Mouse (Mus musculus): ENCODE results near the gene Actl10. TPM values are rescaled to one million over a fixed set of nuclear protein-coding genes. Genes with fewer than 3 reads are reported as not detected.
A peak's percentile ranks its signal among the peaks of the same experiment; 100 is the strongest.

Gene Actl10
- polyA plus RNA-seq, 1 experiment from 2014 or later = 0.62 TPM

DNA sequence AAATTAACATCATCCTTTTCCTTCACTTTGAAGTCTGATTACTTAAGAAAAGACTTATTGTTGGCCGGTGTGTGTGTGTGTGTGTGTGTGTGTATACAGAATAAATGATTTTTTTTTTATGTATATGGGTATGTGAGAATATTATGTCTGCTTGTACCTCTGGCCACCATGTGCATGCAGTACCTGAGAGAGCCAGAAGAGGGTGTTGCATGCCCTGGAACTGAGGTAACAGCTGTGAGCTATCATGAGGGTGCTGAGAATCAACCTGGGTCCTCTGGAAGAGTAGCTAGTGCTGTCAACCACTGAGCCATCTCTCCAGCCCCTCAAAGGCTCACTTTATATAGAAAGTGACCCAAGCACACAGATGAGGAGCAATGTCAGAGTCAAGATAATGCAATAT lies 29.8 kb downstream of the Actl10 start:
- H3K27me3 ChIP-seq (ENCODE audit: control insufficient read depth, insufficient read depth, low read length) = no peaks in the 10 kb centered on the region
- no peak overlapping the region for H3K27ac ChIP-seq (ENCODE audit: low read depth, low read length)
- H3K9me3 ChIP-seq (ENCODE audit: control insufficient read depth, low read length) = no peaks in the 10 kb centered on the region
- ATAC-seq (ENCODE audit: low read depth) = no peak
- H3K4me2 ChIP-seq (ENCODE audit: low read depth, low read length) = no peak overlapping the region
- no peaks in the 10 kb centered on the region for H3K36me3 ChIP-seq (ENCODE audit: control insufficient read depth, insufficient read depth, low read length)
- H3K4me1 ChIP-seq (ENCODE audit: control insufficient read depth, insufficient read depth, low read length) = 0 out of 2 replicates have a peak, but pooled peaks cover 8% of the 10 kb centered on the region
- WGBS = 93% methylated on average over 1 of the region's 1 CpGs
- H3K4me3 ChIP-seq (ENCODE audit: low read depth, low read length) = no peak overlapping the region
- H3K9ac ChIP-seq (replicated peaks; ENCODE audit: low read depth, low read length) = no peak overlapping the region

DNA sequence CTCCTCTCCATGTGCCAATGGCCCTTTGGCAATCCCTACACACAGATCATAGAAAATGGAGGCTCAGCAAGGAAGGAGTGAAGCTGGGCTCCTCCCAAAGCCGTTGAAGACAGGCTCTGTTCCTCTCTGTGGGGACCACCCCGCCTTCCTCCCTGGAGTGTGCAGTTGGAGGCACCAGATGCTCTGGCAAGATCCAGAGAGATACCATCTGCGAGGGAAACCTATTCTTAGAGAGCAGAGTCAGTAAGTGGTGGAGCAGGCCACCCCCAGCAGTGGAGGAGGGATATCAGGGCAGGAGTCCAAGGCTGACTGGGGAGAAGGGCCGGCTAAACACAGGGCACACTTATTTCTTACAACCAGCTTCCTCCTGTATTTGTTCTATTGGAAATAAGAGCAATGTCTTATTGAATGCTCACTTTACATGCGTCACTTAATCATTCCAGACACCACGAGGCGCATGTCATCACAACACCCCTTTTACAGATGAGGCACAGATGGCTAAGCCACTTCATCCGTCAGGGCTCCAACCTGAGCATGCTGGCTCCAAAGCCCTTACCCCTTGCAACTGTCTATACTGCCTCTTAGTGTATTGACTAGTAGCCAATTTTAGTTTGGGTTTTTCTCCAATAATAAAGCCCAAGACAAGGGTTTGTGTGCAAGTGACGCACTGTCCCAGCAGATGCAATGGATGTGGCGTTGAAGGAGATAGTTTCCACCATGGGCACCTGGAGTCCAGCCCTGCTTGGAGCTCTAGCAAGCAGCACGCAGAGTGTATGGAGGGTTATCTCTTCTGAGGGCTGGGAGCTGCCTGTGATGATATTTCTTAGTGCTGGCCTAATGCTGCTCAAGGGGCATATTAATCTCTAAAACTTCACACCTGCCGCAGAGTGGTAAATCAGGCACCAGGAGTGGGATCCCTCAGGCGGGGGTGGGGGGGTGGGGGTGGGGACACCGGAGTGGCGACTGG lies 32.6 kb downstream of the Actl10 start:
- Histone ChIP-seq H3K9me3 (ENCODE audit: control insufficient read depth, low read length) (no peaks in the 10 kb centered on the region), H3K4me1 (ENCODE audit: control insufficient read depth, insufficient read depth, low read length) (0 out of 2 replicates have a peak, but pooled peaks cover 4% of the 10 kb centered on the region), H3K4me2 (ENCODE audit: low read depth, low read length) (no peak overlapping the region), H3K27ac (ENCODE audit: low read depth, low read length) (0 out of 2 replicates have a peak overlapping the region, but pooled peaks have one; percentile 16), H3K36me3 (ENCODE audit: control insufficient read depth, insufficient read depth, low read length) (0 out of 2 replicates have a peak, but pooled peaks cover 5% of the 10 kb centered on the region), H3K9ac (replicated peaks; ENCODE audit: low read depth, low read length) (no peak overlapping the region), H3K27me3 (ENCODE audit: control insufficient read depth, insufficient read depth, low read length) (no peaks in the 10 kb centered on the region), H3K4me3 (ENCODE audit: low read depth, low read length) (no peak overlapping the region)
- peak; percentile 82 for ATAC-seq (ENCODE audit: low read depth)
- 39% methylated on average over 15 of the region's 15 CpGs for WGBS

DNA sequence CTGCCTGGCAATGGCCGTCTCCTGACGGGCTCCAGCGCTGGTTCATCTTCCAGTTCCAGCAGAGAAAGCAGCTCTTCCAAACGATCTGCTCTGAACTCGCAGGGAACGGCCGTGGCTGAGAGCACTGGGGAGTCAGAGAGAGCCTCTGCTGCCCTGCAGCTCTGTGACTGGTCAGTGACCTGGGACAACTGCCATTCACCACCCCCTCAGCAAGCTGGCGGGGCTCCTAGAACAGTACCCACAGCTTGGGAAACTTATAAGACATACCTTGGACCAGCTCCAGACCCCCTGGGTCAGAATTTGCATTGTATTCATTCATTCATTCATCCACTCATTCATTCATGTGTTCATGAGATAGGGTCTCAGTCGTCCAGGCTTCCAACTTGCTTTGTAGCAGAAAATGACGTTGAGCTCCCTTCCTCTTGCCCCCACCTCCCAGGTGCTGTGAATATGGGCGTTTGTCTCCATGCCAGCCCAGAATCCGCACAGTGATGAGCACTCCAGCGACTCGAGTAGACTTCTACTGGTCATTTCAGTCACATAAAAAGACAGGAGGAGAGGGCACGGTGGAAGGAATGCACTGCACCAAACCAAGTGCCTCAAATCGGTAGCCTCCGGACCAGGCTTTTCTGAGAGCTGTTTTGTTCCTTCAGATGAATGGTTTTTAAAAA lies 33.5 kb downstream of the Actl10 start:
- H3K4me1 ChIP-seq (ENCODE audit: control insufficient read depth, insufficient read depth, low read length) = 0 out of 2 replicates have a peak, but pooled peaks cover 4% of the 10 kb centered on the region
- H3K27me3 ChIP-seq (ENCODE audit: control insufficient read depth, insufficient read depth, low read length) = no peaks in the 10 kb centered on the region
- no peaks in the 10 kb centered on the region for H3K9me3 ChIP-seq (ENCODE audit: control insufficient read depth, low read length)
- H3K4me3 ChIP-seq (ENCODE audit: low read depth, low read length) = no peak overlapping the region
- peak; percentile 8; the same call in 1 of the 2 replicates for ATAC-seq (ENCODE audit: low read depth)
- H3K36me3 ChIP-seq (ENCODE audit: control insufficient read depth, insufficient read depth, low read length) = 0 out of 2 replicates have a peak, but pooled peaks cover 5% of the 10 kb centered on the region
- no peak overlapping the region for H3K27ac ChIP-seq (ENCODE audit: low read depth, low read length)
- WGBS = 50% methylated on average over 17 of the region's 17 CpGs
- no peak overlapping the region for H3K4me2 ChIP-seq (ENCODE audit: low read depth, low read length)
- H3K9ac ChIP-seq (replicated peaks; ENCODE audit: low read depth, low read length) = no peak overlapping the region

DNA sequence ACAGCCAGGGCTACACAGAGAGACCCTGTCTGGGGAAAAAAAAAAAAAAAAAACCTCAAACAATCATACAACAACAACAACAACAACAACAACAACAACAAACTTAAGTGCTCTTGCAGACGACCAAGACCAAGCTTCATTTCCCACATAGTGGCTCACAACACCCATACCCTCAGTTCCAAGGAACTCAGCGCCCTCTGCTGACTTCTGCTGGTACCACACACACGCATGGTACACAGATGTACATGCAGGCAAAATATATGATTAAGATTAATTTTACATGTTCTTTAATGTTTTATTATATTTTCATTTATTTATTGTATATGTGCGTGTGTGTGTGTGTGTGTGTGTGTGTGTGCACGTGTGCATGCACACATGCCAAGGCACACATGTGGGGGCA lies 34.8 kb downstream of the Actl10 start:
- no peak overlapping the region for H3K27ac ChIP-seq (ENCODE audit: low read depth, low read length)
- no peak overlapping the region for H3K4me2 ChIP-seq (ENCODE audit: low read depth, low read length)
- H3K27me3 ChIP-seq (ENCODE audit: control insufficient read depth, insufficient read depth, low read length) = no peaks in the 10 kb centered on the region
- H3K9ac ChIP-seq (replicated peaks; ENCODE audit: low read depth, low read length) = no peak overlapping the region
- WGBS = 75% methylated on average over 5 of the region's 5 CpGs
- H3K4me3 ChIP-seq (ENCODE audit: low read depth, low read length) = no peak overlapping the region
- H3K9me3 ChIP-seq (ENCODE audit: control insufficient read depth, low read length) = no peaks in the 10 kb centered on the region
- 0 out of 2 replicates have a peak, but pooled peaks cover 5% of the 10 kb centered on the region for H3K36me3 ChIP-seq (ENCODE audit: control insufficient read depth, insufficient read depth, low read length)
- H3K4me1 ChIP-seq (ENCODE audit: control insufficient read depth, insufficient read depth, low read length) = 0 out of 2 replicates have a peak, but pooled peaks cover 4% of the 10 kb centered on the region
- no peak for ATAC-seq (ENCODE audit: low read depth)

DNA sequence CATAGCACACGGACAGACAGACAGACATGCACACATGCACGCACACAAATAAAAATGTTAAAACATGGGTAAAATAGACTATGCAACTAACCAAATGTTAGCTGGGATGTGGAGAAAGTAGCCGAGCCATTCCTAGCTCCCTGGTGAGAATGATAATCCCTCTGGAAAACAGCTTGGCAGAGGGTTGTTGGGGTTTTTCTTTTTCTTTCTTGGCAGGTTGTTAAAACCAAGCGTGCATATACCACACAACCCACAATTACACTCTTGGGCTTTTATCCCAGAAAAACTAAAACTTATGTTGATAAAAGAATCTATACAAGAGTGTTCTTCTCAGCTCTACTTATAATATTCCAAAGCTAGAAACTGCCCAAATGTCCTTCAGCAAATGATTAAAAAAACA lies 37.5 kb downstream of the Actl10 start:
- H3K4me1 ChIP-seq (ENCODE audit: control insufficient read depth, insufficient read depth, low read length) = 0 out of 2 replicates have a peak, but pooled peaks cover 4% of the 10 kb centered on the region
- H3K27ac ChIP-seq (ENCODE audit: low read depth, low read length) = no peak overlapping the region
- 0 out of 2 replicates have a peak, but pooled peaks cover 5% of the 10 kb centered on the region for H3K36me3 ChIP-seq (ENCODE audit: control insufficient read depth, insufficient read depth, low read length)
- H3K9me3 ChIP-seq (ENCODE audit: control insufficient read depth, low read length) = no peaks in the 10 kb centered on the region
- no peaks in the 10 kb centered on the region for H3K27me3 ChIP-seq (ENCODE audit: control insufficient read depth, insufficient read depth, low read length)
- H3K4me2 ChIP-seq (ENCODE audit: low read depth, low read length) = no peak overlapping the region
- H3K9ac ChIP-seq (replicated peaks; ENCODE audit: low read depth, low read length) = no peak overlapping the region
- ATAC-seq (ENCODE audit: low read depth) = no peak
- H3K4me3 ChIP-seq (ENCODE audit: low read depth, low read length) = no peak overlapping the region
- WGBS = 78% methylated on average over 4 of the region's 4 CpGs

DNA sequence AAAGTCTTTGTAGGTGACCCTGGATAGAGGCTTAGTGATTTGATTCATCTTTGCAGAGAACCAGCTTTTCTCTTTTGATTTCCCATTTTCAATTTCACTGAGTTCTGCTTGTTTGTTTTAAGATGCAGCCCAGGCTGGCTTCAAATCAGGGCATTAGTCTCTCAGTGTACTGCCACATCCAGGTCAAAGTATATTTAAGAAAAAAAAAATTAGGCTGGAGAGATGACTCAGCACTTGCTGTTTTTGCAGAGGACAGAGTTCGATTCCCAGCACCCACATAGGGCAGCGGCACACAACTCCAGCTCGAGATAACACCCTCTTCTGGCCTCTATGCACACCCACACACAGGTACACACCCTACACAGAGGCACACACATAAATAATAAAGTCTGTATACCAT lies 39.7 kb downstream of the Actl10 start:
- ATAC-seq (ENCODE audit: low read depth) = no peak
- H3K9me3 ChIP-seq (ENCODE audit: control insufficient read depth, low read length) = no peaks in the 10 kb centered on the region

DNA sequence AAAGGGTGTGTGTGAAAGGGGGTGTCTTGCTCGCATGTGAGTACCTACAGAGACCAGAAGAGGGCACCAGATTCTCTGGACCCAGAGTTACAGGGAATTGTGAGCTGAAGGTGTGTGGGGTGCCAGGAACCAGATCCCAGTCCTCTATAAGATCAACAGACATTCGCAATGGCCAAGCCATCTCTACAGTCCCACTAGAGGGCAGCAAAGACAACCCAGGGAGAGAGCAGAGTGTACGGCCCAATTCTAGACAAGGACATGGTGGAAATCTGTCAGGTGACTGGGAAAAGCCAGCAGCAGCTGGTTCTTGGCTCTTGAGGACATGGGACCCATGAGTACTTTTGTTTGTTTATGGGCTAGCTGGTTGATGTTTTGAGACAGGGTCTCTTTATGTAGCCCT lies 41.4 kb downstream of the Actl10 start:
- ATAC-seq (ENCODE audit: low read depth) = no peak
- WGBS = 64% methylated on average over 3 of the region's 3 CpGs
- H3K4me1 ChIP-seq (ENCODE audit: control insufficient read depth, insufficient read depth, low read length) = no peaks in the 10 kb centered on the region
- no peaks in the 10 kb centered on the region for H3K36me3 ChIP-seq (ENCODE audit: control insufficient read depth, insufficient read depth, low read length)
- no peaks in the 10 kb centered on the region for H3K9me3 ChIP-seq (ENCODE audit: control insufficient read depth, low read length)
- H3K27me3 ChIP-seq (ENCODE audit: control insufficient read depth, insufficient read depth, low read length) = no peaks in the 10 kb centered on the region
- no peak overlapping the region for H3K4me2 ChIP-seq (ENCODE audit: low read depth, low read length)
- no peak overlapping the region for H3K27ac ChIP-seq (ENCODE audit: low read depth, low read length)
- H3K4me3 ChIP-seq (ENCODE audit: low read depth, low read length) = no peak overlapping the region
- no peak overlapping the region for H3K9ac ChIP-seq (replicated peaks; ENCODE audit: low read depth, low read length)

More for the DNA sequence above, 39.7 kb downstream of the Actl10 start:
- WGBS = 94% methylated on average over 3 of the region's 3 CpGs
- H3K27me3 ChIP-seq (ENCODE audit: control insufficient read depth, insufficient read depth, low read length) = no peaks in the 10 kb centered on the region
- H3K4me3 ChIP-seq (ENCODE audit: low read depth, low read length) = no peak overlapping the region
- H3K36me3 ChIP-seq (ENCODE audit: control insufficient read depth, insufficient read depth, low read length) = 0 out of 2 replicates have a peak, but pooled peaks cover 5% of the 10 kb centered on the region
- no peaks in the 10 kb centered on the region for H3K4me1 ChIP-seq (ENCODE audit: control insufficient read depth, insufficient read depth, low read length)
- no peak overlapping the region for H3K4me2 ChIP-seq (ENCODE audit: low read depth, low read length)
- no peak overlapping the region for H3K27ac ChIP-seq (ENCODE audit: low read depth, low read length)
- no peak overlapping the region for H3K9ac ChIP-seq (replicated peaks; ENCODE audit: low read depth, low read length)

DNA sequence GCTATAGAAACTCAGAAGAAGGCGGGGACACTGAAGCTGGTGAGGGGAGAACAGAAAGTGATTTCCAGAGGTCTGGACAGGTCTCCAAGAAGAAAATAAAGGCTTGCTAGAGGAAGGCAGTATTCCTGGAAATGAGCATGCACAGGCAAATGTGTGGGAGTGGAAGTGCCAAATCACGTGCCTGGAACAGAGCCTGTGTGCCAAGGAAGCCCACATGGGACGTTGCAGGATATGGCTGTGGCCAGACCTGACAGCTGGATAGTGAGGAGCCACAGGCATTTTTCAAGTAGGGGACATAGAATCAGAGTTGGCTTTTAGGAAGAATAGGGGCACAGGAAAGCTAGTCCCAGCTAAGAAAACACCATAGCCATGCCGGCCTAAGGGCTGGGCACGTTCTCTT lies 44.2 kb downstream of the Actl10 start:
- H3K4me3 ChIP-seq (ENCODE audit: low read depth, low read length) = no peak overlapping the region
- no peaks in the 10 kb centered on the region for H3K27me3 ChIP-seq (ENCODE audit: control insufficient read depth, insufficient read depth, low read length)
- H3K4me2 ChIP-seq (ENCODE audit: low read depth, low read length) = no peak overlapping the region
- H3K9me3 ChIP-seq (ENCODE audit: control insufficient read depth, low read length) = no peaks in the 10 kb centered on the region
- no peak overlapping the region for H3K27ac ChIP-seq (ENCODE audit: low read depth, low read length)
- H3K9ac ChIP-seq (replicated peaks; ENCODE audit: low read depth, low read length) = no peak overlapping the region
- H3K36me3 ChIP-seq (ENCODE audit: control insufficient read depth, insufficient read depth, low read length) = no peaks in the 10 kb centered on the region
- H3K4me1 ChIP-seq (ENCODE audit: control insufficient read depth, insufficient read depth, low read length) = no peaks in the 10 kb centered on the region
- WGBS = 71% methylated on average over 5 of the region's 5 CpGs
- ATAC-seq (ENCODE audit: low read depth) = no peak

DNA sequence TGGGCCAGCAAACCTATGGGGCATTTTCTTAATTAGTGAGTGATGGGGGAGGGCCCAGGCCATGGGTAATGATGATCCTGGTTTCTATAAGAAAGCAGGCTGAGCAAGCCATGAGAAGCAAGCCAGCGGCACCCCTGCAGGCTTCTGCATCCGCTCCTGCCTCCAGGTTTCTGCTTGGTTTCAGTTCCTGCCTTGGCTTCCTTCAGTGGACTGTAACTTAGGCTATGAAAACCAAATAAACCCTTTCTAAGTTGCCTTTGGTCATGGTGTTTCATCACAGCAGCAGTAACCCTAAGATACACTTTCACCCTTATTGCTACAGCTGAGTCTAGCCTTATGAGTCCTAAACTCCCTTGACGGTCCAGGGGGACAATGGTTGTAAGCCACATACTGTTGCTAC lies 45.8 kb downstream of the Actl10 start:
- no peaks in the 10 kb centered on the region for H3K27me3 ChIP-seq (ENCODE audit: control insufficient read depth, insufficient read depth, low read length)
- no peaks in the 10 kb centered on the region for H3K4me1 ChIP-seq (ENCODE audit: control insufficient read depth, insufficient read depth, low read length)
- 88% methylated on average over 3 of the region's 3 CpGs for WGBS
- no peaks in the 10 kb centered on the region for H3K36me3 ChIP-seq (ENCODE audit: control insufficient read depth, insufficient read depth, low read length)
- H3K9ac ChIP-seq (replicated peaks; ENCODE audit: low read depth, low read length) = no peak overlapping the region
- H3K4me2 ChIP-seq (ENCODE audit: low read depth, low read length) = no peak overlapping the region
- H3K27ac ChIP-seq (ENCODE audit: low read depth, low read length) = no peak overlapping the region
- ATAC-seq (ENCODE audit: low read depth) = no peak
- H3K4me3 ChIP-seq (ENCODE audit: low read depth, low read length) = no peak overlapping the region
- no peaks in the 10 kb centered on the region for H3K9me3 ChIP-seq (ENCODE audit: control insufficient read depth, low read length)
